Mouse (Mus musculus) cortical plate, adult 2 months (tissue): ENCODE data around the gene Fbxl3. TPM values are rescaled to one million over a fixed set of nuclear protein-coding genes. Genes with fewer than 3 reads are reported as not detected.

Experiments used
- H3K27ac ChIP-seq: fragments of 200-500 bp; 2 replicates; pipeline ENCODE4 v1.5.1; 2012; ENCODE audit warnings: low read length, control low read depth, inconsistent platforms; ENCODE audit not compliant: insufficient read depth
- H3K4me1 ChIP-seq: fragments of 200-500 bp; 2 replicates; pipeline ENCODE4 v1.6.1; 2011; ENCODE audit warnings: low read length; ENCODE audit not compliant: control insufficient read depth, insufficient read depth
- H3K4me3 ChIP-seq: fragments of 200-500 bp; 2 replicates; pipeline ENCODE4 v1.5.1; 2011; ENCODE audit warnings: mild to moderate bottlenecking, low read length, control low read depth; ENCODE audit not compliant: insufficient read depth
- CTCF ChIP-seq: fragments of 200-500 bp; IDR thresholded peaks from 2 replicates; pipeline ENCODE4 v1.5.1; 2011; ENCODE audit warnings: mild to moderate bottlenecking, control low read depth, low read length; ENCODE audit not compliant: insufficient read depth; ENCODE audit errors: extremely low read depth
- POLR2A ChIP-seq: fragments of 200-500 bp; IDR thresholded peaks from 2 replicates; pipeline ENCODE4 v1.6.1; 2011; ENCODE audit warnings: mild to moderate bottlenecking, low read length, control low read depth; ENCODE audit not compliant: insufficient read depth; ENCODE audit errors: extremely low read depth
- polyA plus RNA-seq: library from polyadenylated mRNA; depleted of rRNA; stranded (reverse); fragments of >200 nt; gene quantifications from 2 replicates; pipeline ENCODE4 v1.2.3, GENCODE M21; 2012; rRNA removed

Fbxl3 gene
- polyA plus RNA-seq = 116 TPM in 2 replicates

- Histone ChIP-seq H3K27ac (peak within 1 kb of the TSS; percentile 100), H3K4me3 (peak within 1 kb of the TSS; percentile 86), H3K4me1 (peaks cover 7% of the 10 kb centered on the region; the same call in 1 of the 2 replicates)
- TF ChIP-seq CTCF = no peak
- peak; percentile 52 for TF ChIP-seq POLR2A
Measured at GRCm38 (mm10) chr14:103099238-103099933, at the start of gene Fbxl3. Fbxl3 (minus strand) TSS chr14:103099566.

- H3K27ac ChIP-seq = no peak overlapping the region
- no peak for TF ChIP-seq POLR2A
- TF ChIP-seq CTCF = peak; percentile 45
- H3K4me1 ChIP-seq = no peaks in the 10 kb centered on the region
- H3K4me3 ChIP-seq = no peak overlapping the region
Measured at GRCm38 (mm10) chr14:103131991-103132390, 32.6 kb upstream of the Fbxl3 start.

DNA sequence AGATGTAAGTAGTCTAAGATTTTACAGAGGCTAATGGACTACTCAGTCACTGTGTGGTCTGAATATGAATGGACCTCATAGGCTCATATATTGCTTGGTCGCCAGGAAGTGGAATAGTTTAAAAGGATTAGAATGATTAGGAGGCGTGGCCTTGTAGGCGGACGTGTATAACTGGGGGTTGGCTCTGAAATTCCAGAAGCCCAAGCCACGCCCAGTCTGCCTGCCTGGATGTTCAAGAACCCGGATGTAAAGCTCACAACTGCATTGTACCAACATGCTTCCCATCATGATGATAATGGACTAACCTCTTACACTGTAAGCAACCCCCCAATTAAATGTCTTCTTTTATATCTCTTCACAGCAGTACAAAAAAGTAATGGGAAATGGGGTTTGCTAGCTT lies 26.4 kb upstream of the Fbxl3 start:
- no peak overlapping the region for H3K4me3 ChIP-seq
- TF ChIP-seq POLR2A (no peak), CTCF (no peak)
- no peaks in the 10 kb centered on the region for H3K4me1 ChIP-seq

DNA sequence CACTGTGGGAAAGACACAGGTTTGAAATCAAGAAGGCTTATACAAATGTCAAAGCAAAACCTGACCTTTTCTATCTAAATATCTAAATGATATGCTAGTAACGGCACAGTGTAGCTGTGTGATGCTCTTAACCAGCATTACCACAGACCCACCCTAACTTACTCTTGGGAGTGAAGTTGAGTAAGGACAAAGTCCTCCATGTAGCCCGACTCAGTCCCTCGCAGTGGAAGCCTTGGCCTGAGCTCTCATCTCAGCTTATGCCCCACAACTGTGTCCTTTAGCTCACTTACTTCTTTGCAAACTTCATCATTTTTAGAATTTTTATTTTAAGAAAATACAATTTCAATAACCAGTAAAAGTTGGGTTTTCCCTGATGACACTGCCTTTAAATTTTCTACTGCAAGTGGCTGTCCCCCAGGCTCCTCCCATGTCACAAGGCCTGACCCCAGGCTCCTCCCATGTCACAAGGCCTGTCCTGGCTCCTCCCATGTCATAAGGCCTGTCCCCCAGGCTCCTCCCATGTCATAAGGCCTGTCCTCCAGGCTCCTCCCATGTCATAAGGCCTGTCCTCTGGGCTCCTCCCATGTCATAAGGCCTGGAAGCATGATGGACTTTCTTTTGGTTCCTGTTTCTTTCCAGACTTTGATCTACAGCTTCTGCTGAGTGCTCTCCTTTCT lies 15.8 kb upstream of the Fbxl3 start:
- no peak overlapping the region for H3K27ac ChIP-seq
- no peaks in the 10 kb centered on the region; the same call in 1 of the 2 replicates for H3K4me1 ChIP-seq
- no peak overlapping the region for H3K4me3 ChIP-seq
- TF ChIP-seq CTCF = no peak
- no peak for TF ChIP-seq POLR2A

More for the DNA sequence above, 26.4 kb upstream of the Fbxl3 start:
- H3K27ac ChIP-seq = no peak overlapping the region

GRCm38 (mm10) chr14:103112606-103113363 lies 13.4 kb upstream of the Fbxl3 start:
- no peak overlapping the region for H3K27ac ChIP-seq
- TF ChIP-seq CTCF (no peak), POLR2A (no peak)
- no peaks in the 10 kb centered on the region; the same call in 1 of the 2 replicates for H3K4me1 ChIP-seq
- H3K4me3 ChIP-seq = no peak overlapping the region

- no peak overlapping the region for H3K27ac ChIP-seq
- no peak overlapping the region for H3K4me3 ChIP-seq
- TF ChIP-seq POLR2A = no peak
- TF ChIP-seq CTCF = no peak
- no peaks in the 10 kb centered on the region; the same call in 1 of the 2 replicates for H3K4me1 ChIP-seq
Measured at GRCm38 (mm10) chr14:103109971-103110370, 10.6 kb upstream of the Fbxl3 start.

DNA sequence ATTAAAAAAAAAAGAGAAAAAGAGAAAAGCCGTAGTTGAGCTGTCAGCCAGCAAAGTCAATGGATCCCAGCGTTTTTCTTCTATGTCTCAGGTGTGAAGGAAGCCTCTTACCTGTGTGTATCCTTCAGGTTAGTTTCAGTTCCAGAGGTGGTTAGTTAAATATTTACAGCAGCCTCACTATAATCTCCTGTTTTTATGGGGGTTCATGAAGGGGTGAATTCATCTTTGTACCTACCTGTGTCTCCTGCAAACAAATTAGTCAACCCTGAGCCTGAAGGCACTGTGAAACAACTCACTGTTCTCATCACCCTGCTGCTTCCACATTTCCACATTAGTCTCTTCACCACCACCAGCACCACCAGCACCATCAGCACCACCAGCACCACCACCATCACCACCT lies 6.9 kb upstream of the Fbxl3 start:
- no peak overlapping the region for H3K27ac ChIP-seq
- H3K4me3 ChIP-seq = no peak overlapping the region
- TF ChIP-seq CTCF (no peak), POLR2A (no peak)
- no peaks in the 10 kb centered on the region; the same call in 1 of the 2 replicates for H3K4me1 ChIP-seq

DNA sequence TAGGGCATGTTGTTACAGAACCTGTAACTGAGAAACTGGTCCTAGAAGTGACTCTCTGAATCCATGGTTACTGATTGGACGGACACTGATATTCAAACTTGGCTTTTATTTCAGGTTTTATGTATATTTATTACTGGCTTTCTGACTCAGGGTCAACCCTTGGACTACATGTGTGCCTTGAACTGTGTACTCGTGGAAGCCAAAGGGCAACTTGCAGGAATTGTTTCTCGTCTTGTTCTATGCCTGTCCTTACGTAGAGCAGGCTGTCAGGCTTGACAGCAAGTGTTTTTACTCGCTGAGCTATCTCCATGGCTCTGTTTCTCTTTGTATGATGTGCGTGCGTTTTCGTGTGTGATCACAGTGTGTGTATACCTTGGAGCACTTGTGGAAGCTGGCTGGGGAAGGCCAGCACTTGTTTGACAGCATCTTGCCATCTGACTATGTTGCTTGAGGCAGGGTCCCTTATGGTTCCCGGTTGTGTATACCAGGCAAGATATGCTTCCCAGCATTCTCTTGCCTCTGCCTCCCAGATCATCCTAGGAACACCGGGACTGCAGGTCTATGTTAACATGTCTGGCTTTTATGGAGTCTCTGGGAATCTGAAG lies 3.5 kb upstream of the Fbxl3 start:
- Histone ChIP-seq H3K4me1 (no peaks in the 10 kb centered on the region), H3K27ac (no peak overlapping the region), H3K4me3 (no peak overlapping the region)
- TF ChIP-seq CTCF (no peak), POLR2A (no peak)

GRCm38 (mm10) chr14:103102246-103102645 lies 2.9 kb upstream of the Fbxl3 start:
- TF ChIP-seq CTCF (no peak), POLR2A (no peak)
- peaks cover 1% of the 10 kb centered on the region; the same call in 1 of the 2 replicates for H3K4me1 ChIP-seq
- no peak overlapping the region for H3K27ac ChIP-seq
- no peak overlapping the region for H3K4me3 ChIP-seq

DNA sequence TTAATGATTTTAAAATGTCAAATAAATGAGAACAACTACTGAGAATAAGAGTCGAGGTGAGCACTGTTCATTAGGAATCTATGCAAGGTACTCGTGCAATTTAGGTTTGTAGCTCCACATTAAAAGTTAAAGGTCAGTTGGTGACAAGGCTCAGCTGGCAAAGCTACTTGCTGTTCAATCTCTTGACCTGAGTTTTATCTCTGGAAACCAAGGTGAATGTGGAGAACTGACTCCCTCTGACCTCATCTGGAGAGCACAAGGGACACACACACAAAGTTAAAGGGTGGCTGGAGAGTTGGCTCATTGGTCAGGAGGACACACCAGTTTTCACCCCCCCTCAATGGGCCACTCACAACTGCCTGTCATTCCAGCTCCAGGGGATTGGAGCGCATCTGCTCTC lies 1.8 kb upstream of the Fbxl3 start:
- TF ChIP-seq POLR2A (no peak), CTCF (no peak)
- Histone ChIP-seq H3K27ac (no peak overlapping the region), H3K4me1 (peaks cover 4% of the 10 kb centered on the region; the same call in 1 of the 2 replicates), H3K4me3 (no peak overlapping the region)
